Mouse (Mus musculus): ENCODE data around the gene Cc2d2b. TPM values are rescaled to one million over a fixed set of nuclear protein-coding genes. Genes with fewer than 3 reads are reported as not detected.

Gene Cc2d2b
- polyA plus RNA-seq, 1 experiment from 2014 or later, result 0.12 TPM

DNA sequence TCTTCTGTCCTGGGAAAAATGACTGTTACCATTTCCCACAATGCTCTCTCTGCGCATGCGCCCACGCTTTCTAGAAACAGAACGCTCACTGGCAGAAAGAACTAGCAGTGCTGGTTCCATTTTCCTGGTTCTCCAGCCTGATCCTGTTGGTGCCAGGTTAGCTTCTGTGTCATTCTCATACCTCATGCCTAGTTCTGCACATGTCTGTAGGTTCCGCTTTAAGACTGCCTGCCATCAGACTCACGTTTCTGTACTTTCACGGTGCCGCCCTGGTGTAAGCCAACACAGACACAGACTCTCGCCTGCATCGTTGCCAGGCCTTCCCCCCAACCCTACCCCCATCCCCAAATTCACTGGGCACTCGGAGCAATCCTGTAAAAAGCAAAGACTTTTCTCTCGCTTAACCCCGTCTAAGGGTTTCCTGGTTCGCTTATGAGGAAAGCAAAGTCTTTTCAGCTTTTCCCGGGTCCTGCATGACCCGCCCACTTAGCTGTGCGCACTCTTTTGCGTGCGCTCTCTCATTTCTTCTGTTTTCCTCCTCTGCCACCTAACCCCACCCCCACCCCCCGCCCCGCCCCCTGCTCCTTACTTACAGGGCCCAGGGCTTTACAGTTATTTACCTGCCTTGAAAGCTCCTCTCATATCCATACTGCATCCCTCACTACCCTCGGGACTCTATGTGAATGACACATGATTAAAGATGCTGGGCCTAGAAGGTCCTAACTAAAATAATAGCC lies 13.6 kb downstream of the Cc2d2b start:
- H3K9ac ChIP-seq, result no peak overlapping the region
- peaks cover 6% of the 10 kb centered on the region for H3K4me1 ChIP-seq
- H3K36me3 ChIP-seq, result no peaks in the 10 kb centered on the region
- no peak overlapping the region for H3K27ac ChIP-seq
- H3K4me3 ChIP-seq, result peak overlapping the region; percentile 39
- WGBS, result 20% methylated on average over 22 of the region's 22 CpGs
- H3K4me2 ChIP-seq, result peak overlapping the region; percentile 52
- H3K9me3 ChIP-seq, result no peaks in the 10 kb centered on the region
- no peaks in the 10 kb centered on the region for H3K27me3 ChIP-seq
- 0 out of 2 replicates have a peak, but pooled peaks have one; percentile 55 for ATAC-seq (ENCODE audit: insufficient number of reproducible peaks, low FRiP score, low TSS enrichment, low read depth)

DNA sequence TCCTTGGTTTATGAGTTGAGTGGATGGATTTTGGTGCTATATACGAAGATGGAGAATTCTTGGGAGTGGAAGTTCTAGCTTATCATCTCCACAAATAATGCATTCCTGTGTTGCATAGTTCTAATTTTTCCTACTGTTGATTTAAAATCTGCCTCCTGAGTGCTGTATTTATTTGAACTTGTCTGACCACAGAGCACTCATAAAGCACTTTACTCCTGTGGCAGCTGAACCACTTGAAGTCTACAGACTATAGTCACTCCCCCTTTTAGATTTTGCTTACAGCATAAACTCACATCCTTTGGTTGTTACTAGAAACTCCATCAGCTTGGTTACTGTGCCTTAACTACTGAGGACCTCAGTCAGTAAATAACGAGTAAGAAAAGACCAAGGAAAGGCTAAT lies 18.6 kb downstream of the Cc2d2b start:
- Histone ChIP-seq H3K27ac (no peak overlapping the region), H3K36me3 (no peaks in the 10 kb centered on the region), H3K4me1 (peaks cover 2% of the 10 kb centered on the region; the same call in 1 of the 2 replicates), H3K4me2 (no peak overlapping the region), H3K4me3 (no peak overlapping the region), H3K9ac (no peak overlapping the region), H3K27me3 (no peaks in the 10 kb centered on the region), H3K9me3 (no peaks in the 10 kb centered on the region)
- ATAC-seq (ENCODE audit: insufficient number of reproducible peaks, low FRiP score, low TSS enrichment, low read depth), result no peak
- WGBS, result 75% methylated on average over 2 of the region's 2 CpGs

DNA sequence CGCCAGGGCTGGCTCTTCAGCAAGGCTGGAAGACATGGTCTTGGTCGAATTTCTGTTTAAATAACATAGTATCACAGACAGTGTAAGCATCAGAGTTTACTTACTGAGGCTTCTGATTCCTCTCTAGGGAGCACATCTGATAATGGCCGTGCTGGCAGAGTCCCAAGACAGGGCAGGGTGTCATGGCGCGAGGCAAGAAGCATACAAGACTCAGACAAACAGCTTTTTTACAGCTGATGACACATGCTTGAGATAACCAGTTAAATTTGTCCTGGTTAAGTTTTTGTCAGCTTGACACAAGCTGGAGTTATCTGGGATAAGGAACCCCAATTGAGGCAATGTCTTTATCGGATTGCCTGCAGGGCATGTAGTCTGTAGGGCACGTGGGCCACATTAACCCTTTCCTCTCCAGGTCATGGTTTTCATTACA lies 20.8 kb downstream of the Cc2d2b start:
- no peaks in the 10 kb centered on the region for H3K36me3 ChIP-seq
- WGBS, result 47% methylated on average over 7 of the region's 7 CpGs
- no peak overlapping the region for H3K4me2 ChIP-seq
- no peak overlapping the region for H3K9ac ChIP-seq
- 0 out of 2 replicates have a peak, but pooled peaks cover 3% of the 10 kb centered on the region for H3K27me3 ChIP-seq
- no peaks in the 10 kb centered on the region for H3K4me1 ChIP-seq
- no peak overlapping the region for H3K4me3 ChIP-seq
- no peak for ATAC-seq (ENCODE audit: insufficient number of reproducible peaks, low FRiP score, low TSS enrichment, low read depth)
- H3K9me3 ChIP-seq, result no peaks in the 10 kb centered on the region
- no peak overlapping the region for H3K27ac ChIP-seq

DNA sequence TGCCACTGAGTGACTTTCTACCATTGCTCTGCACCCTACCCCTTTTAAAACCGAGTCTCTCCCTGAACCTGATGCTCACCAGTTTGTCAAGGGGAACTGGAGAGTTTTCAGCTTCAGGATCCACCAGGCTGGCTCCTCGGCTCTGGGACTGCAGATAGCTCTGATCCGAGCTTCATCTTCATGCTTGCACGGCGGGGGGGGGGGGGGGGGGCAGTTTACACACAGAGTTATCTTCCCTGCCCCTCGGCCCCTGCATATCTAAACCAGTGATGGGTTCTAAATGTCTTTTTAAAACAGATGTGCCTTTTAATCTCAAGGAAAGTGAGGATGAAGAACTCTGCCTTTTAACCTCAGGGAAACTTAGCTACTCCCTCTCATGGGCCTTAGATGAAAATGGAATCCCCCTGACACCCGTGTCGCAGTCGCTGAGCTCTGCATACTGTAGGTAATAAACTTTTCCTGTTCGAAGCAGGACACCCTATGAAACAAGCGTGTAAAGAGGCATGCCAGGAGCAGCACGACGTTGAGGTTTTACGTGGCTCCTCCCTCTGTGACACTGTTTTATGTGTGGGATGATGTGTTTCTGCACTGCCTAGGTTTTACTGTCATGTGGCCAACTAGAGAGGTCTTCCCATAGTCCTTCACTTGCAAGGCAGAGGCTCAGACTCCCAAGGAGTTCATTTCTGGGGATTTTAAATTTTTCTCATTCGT lies 39.6 kb downstream of the Cc2d2b start:
- Histone ChIP-seq H3K36me3 (no peaks in the 10 kb centered on the region), H3K27me3 (no peaks in the 10 kb centered on the region), H3K4me2 (no peak overlapping the region), H3K4me1 (no peaks in the 10 kb centered on the region), H3K27ac (no peak overlapping the region), H3K4me3 (no peak overlapping the region), H3K9me3 (no peaks in the 10 kb centered on the region), H3K9ac (no peak overlapping the region)
- no peak for ATAC-seq (ENCODE audit: insufficient number of reproducible peaks, low FRiP score, low TSS enrichment, low read depth)
- 40% methylated on average over 15 of the region's 15 CpGs for WGBS

DNA sequence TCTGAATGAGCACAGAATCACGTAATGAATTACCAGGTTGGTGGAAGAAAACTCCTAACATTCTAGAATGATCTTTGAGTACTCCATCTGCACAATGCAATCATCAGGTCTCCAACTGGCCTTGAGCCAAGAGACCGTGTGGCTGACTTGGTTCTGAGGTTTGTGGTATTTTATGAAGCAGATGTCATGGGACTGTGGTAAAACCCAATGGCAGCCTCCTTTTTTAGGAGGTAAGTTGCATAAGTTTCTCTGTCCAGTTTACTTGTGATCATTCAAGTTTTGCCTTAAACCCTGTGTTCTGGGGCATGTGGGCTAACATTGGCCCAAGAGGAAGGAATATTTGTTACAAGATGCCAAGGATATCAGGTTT lies 40.1 kb downstream of the Cc2d2b start:
- H3K27ac ChIP-seq, result no peak overlapping the region
- 47% methylated on average over 2 of the region's 2 CpGs for WGBS
- H3K9me3 ChIP-seq, result no peaks in the 10 kb centered on the region
- no peaks in the 10 kb centered on the region for H3K36me3 ChIP-seq
- no peak overlapping the region for H3K9ac ChIP-seq
- no peaks in the 10 kb centered on the region for H3K27me3 ChIP-seq
- H3K4me1 ChIP-seq, result no peaks in the 10 kb centered on the region
- H3K4me2 ChIP-seq, result no peak overlapping the region
- ATAC-seq (ENCODE audit: insufficient number of reproducible peaks, low FRiP score, low TSS enrichment, low read depth), result no peak
- H3K4me3 ChIP-seq, result no peak overlapping the region

DNA sequence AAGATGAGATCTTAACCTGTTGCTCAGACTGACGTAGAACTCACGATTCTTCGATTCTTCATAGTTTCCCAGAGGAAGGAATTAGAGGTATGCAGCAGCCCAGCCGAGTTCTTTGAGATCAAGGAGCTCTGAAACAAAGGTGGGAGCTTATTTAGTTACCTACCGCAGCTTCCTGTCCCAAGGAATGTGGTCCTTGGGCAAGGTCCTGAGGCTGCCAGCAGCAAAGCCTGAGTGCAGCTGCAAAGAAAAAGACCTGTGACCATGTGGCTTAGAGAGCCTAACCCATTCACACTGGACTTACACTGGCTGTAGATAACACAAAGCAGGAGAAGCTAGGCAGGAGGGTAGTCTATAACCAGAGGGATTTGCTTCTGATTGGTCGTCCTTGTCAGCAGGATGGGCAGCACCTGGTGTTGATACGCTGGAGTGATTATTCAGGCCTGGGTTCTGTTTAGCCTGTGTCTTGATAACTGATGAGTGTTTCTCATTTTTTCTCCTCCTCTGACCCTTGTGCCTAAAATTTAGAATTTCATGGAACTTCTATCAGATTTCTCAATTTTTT lies 56.7 kb downstream of the Cc2d2b start:
- Histone ChIP-seq H3K4me2 (no peak overlapping the region), H3K9ac (no peak overlapping the region), H3K27me3 (no peaks in the 10 kb centered on the region), H3K27ac (no peak overlapping the region), H3K9me3 (no peaks in the 10 kb centered on the region), H3K4me1 (no peaks in the 10 kb centered on the region), H3K4me3 (no peak overlapping the region), H3K36me3 (no peaks in the 10 kb centered on the region)
- 34% methylated on average over 7 of the region's 7 CpGs for WGBS
- ATAC-seq (ENCODE audit: insufficient number of reproducible peaks, low FRiP score, low TSS enrichment, low read depth), result no peak

DNA sequence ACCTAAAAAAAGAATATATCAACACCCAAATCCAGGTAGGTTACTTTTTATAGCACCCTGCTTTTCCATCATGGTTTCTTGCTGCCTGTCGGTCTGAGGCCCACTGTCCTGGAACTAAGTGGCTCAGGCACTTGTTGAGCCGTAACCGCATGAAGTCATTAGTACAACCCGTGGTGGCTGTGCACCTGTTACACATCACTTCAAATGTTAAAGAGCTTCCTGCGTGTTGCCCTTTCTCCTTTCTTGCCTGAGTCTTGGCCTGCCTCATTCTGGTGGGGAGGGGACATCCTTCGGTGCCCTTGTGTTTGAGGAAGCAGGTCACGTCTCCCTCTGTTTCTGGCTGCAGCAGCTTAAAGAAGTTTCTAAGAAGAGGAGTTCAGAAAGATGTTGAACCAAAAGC lies 61.3 kb downstream of the Cc2d2b start:
- H3K27ac ChIP-seq, result no peak overlapping the region
- 65% methylated on average over 7 of the region's 7 CpGs for WGBS

DNA sequence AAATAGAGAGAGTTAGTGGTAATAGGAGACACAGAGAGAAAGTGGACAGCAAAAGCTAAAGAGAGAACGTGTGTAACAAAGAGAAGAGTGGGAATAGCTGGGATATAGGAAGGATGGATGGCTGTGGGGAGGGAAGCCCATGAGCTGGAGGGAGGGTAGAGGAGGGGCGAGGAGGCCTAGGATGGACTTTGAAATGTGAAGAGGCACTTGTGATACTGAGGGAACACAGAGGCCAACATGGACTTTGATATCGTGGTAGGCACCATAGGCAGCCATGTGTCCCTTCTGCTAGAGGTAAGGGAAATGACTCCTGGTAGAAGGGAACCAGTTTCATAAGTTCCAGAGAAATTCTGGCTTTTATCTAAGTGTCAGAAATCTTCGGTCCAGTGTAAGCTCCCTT lies 63.3 kb downstream of the Cc2d2b start:
- Histone ChIP-seq H3K4me1 (no peaks in the 10 kb centered on the region), H3K4me2 (no peak overlapping the region), H3K27ac (no peak overlapping the region), H3K9me3 (no peaks in the 10 kb centered on the region), H3K27me3 (no peaks in the 10 kb centered on the region), H3K36me3 (no peaks in the 10 kb centered on the region), H3K4me3 (no peak overlapping the region), H3K9ac (no peak overlapping the region)
- 78% methylated on average over 4 of the region's 4 CpGs for WGBS
- ATAC-seq (ENCODE audit: insufficient number of reproducible peaks, low FRiP score, low TSS enrichment, low read depth), result no peak

More for the DNA sequence above, 61.3 kb downstream of the Cc2d2b start:
- H3K9ac ChIP-seq, result no peak overlapping the region
- no peak overlapping the region for H3K4me2 ChIP-seq
- no peak for ATAC-seq (ENCODE audit: insufficient number of reproducible peaks, low FRiP score, low TSS enrichment, low read depth)
- no peak overlapping the region for H3K4me3 ChIP-seq
- no peaks in the 10 kb centered on the region for H3K36me3 ChIP-seq
- H3K27me3 ChIP-seq, result no peaks in the 10 kb centered on the region
- no peaks in the 10 kb centered on the region for H3K9me3 ChIP-seq
- no peaks in the 10 kb centered on the region for H3K4me1 ChIP-seq

DNA sequence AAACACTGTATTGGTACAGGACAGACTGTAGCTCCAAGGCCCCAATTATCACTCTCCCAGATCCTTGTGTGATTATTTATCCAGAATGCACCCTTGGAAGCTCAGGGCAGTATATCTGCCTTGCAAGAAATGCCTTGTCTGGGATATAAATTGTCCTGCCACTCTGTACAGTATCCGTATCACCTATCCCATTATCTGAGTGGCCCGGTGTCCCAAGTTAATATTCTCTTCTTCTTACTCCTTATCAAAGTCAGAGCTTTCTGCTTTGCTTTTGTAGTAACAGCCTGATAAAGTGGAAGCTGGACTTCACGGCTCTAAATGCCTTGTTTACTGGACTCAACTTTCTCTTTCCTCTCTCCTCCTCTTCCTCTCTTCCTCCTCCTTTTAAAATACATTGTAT lies 64.2 kb downstream of the Cc2d2b start:
- Histone ChIP-seq H3K4me3 (no peak overlapping the region), H3K9ac (no peak overlapping the region), H3K9me3 (no peaks in the 10 kb centered on the region), H3K27ac (no peak overlapping the region), H3K4me2 (no peak overlapping the region), H3K36me3 (no peaks in the 10 kb centered on the region), H3K27me3 (no peaks in the 10 kb centered on the region), H3K4me1 (no peaks in the 10 kb centered on the region)
- ATAC-seq (ENCODE audit: insufficient number of reproducible peaks, low FRiP score, low TSS enrichment, low read depth), result no peak
- WGBS, result 82% methylated on average over 3 of the region's 3 CpGs

DNA sequence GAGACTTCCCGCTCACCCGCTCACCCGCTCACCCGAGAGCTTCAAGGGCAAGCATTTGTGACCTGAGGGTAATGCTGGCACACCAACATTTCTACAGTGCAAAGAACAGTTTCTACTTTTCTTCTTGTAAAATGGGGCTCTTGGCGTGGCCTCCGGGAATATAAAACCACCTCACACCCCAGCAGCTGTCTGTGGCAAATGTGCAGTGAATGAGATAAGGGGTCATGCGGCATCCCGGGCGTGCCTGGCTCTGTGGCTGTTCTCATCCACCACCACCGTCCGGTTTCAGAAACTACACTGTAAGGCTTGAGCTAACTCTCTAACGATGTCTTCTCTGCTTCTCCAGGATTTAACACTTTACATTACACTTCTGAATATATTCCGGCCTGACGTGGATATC lies 64.8 kb downstream of the Cc2d2b start:
- 62% methylated on average over 14 of the region's 14 CpGs for WGBS

DNA sequence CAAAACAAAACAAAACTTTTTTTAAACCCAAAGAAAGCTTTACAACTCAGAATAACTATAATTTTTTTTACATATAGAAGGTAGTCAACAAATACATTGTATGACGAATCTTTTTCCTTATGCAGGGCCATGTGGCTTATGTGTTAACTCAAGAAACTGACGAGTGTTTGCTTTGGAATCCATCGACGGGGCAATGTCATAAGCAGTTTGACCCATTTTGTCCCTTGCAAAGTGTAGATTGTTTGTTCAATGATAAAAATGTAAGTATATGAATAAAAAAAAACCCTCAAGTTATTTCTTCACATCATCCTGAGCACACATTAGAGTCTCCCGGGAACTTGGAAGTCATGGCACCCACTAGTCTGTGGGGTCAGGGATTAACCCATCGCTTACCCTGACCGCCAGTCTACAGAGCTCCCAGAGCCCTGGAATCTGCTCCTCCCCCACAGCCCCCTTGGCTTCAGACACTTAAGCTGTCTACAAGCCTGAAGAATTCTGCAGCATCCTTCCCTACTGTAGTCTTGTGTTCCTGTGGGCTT lies 67.2 kb downstream of the Cc2d2b start:
- Histone ChIP-seq H3K27me3 (no peaks in the 10 kb centered on the region), H3K4me1 (no peaks in the 10 kb centered on the region), H3K4me2 (no peak overlapping the region), H3K9me3 (no peaks in the 10 kb centered on the region), H3K4me3 (no peak overlapping the region), H3K27ac (no peak overlapping the region), H3K9ac (no peak overlapping the region), H3K36me3 (no peaks in the 10 kb centered on the region)
- no peak for ATAC-seq (ENCODE audit: insufficient number of reproducible peaks, low FRiP score, low TSS enrichment, low read depth)
- WGBS, result 86% methylated on average over 7 of the region's 7 CpGs

More for the DNA sequence above, 64.8 kb downstream of the Cc2d2b start:
- Histone ChIP-seq H3K9ac (no peak overlapping the region), H3K9me3 (no peaks in the 10 kb centered on the region), H3K27ac (no peak overlapping the region), H3K4me1 (no peaks in the 10 kb centered on the region), H3K4me3 (no peak overlapping the region), H3K36me3 (no peaks in the 10 kb centered on the region), H3K27me3 (no peaks in the 10 kb centered on the region), H3K4me2 (no peak overlapping the region)
- no peak for ATAC-seq (ENCODE audit: insufficient number of reproducible peaks, low FRiP score, low TSS enrichment, low read depth)

DNA sequence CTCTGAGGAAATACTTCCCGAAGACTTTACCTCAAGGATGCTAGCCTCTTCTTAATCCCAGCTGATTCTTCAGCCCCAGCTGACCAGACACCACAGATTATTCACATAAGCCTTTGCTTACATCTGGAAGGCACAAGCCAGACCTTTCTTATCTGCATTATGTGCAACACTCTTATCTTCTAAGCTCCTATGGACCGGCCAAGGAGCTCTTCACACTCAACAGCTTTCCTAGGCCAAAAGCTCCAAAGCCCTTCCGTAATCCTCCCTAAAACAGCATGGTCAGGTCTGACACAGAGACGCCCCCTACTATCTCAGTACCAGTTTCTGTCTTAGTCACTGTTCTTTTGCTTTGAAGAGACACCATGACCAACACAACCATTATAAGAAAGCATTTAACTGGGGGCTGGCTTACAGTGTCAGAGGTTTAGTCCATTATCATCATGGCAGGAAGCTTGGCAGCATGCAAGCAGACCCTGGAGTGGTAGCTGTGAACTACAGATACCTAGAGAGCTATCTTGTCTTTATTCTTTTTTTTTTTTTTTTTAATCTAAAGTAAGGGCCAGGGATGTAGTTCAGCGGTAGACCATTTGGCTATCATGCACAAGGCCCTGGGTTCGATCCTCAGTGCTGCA lies 69.5 kb downstream of the Cc2d2b start:
- no peak overlapping the region for H3K4me3 ChIP-seq
- H3K4me1 ChIP-seq, result no peaks in the 10 kb centered on the region
- 88% methylated on average over 6 of the region's 6 CpGs for WGBS
- no peak overlapping the region for H3K4me2 ChIP-seq
- H3K27me3 ChIP-seq, result no peaks in the 10 kb centered on the region
- no peak overlapping the region for H3K9ac ChIP-seq
- no peak for ATAC-seq (ENCODE audit: insufficient number of reproducible peaks, low FRiP score, low TSS enrichment, low read depth)
- H3K9me3 ChIP-seq, result no peaks in the 10 kb centered on the region
- no peaks in the 10 kb centered on the region for H3K36me3 ChIP-seq
- H3K27ac ChIP-seq, result no peak overlapping the region

Measured in limb, embryonic 15.5 days (tissue).